Mouse (Mus musculus) myocyte (in vitro differentiated cells): Measurements from ENCODE around the gene Amph.

ENCODE experiments used
- MAX ChIP-seq: IDR thresholded peaks from one replicate; pipeline ENCODE4 v1.6.1; 2011; ENCODE audit warnings: low read depth, mild to moderate bottlenecking, control low read depth
- MYOG ChIP-seq, 3 experiments: IDR thresholded peaks; one replicate each; pipeline ENCODE4 v1.6.1; 2011; ENCODE audit warnings: control low read depth in 2 of 3, low read depth in 2 of 3, mild to moderate bottlenecking in 2 of 3; ENCODE audit not compliant: insufficient read length in 2 of 3, control insufficient read depth in 1 of 3, insufficient read depth in 1 of 3
- POLR2A ChIP-seq: IDR thresholded peaks from one replicate; pipeline ENCODE4 v1.6.1; 2011; ENCODE audit warnings: low read depth, mild to moderate bottlenecking, control low read depth, moderate library complexity; ENCODE audit not compliant: insufficient read length

DNA sequence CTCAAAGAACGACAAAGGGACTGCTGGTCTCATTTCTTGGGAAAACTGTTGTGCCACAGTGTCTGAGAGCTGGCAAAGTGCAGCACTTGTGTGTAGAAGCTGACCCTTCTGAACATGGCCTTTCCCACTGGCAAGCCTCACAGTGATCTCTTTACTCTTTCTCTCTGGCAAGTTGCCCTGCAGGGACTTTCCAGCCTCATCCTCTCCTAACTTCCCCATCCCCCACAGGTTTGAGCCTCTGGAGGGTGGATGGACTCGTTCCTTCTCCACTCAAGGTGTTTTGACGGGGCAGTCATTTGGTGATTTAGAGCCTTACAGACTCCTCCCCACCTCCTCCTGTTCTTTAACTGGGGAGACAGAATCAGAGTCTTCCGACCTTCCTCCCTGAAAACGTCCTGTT, 319 bp upstream of the Amph start:
- TF ChIP-seq MAX (no peak), POLR2A (no peak), MYOG (IDR thresholded peaks at IDR 0.05; ENCODE audit: control insufficient read depth in 1 of 3, insufficient read depth in 1 of 3, insufficient read length in 2 of 3, low read depth in 2 of 3) (no peak)
